Mouse (Mus musculus) erythroblast, embryonic 14.5 days (primary cell): ENCODE measurements around the gene Rab31.

Experiments used
- GATA1 ChIP-seq: IDR thresholded peaks from 2 replicates; pipeline ENCODE4 v1.6.1; 2012; ENCODE audit warnings: low read length, inconsistent platforms, mixed read lengths
- TAL1 ChIP-seq: IDR thresholded peaks from 3 replicates; pipeline ENCODE4 v1.6.1; 2012; ENCODE audit warnings: low read length, inconsistent platforms, mixed read lengths

DNA sequence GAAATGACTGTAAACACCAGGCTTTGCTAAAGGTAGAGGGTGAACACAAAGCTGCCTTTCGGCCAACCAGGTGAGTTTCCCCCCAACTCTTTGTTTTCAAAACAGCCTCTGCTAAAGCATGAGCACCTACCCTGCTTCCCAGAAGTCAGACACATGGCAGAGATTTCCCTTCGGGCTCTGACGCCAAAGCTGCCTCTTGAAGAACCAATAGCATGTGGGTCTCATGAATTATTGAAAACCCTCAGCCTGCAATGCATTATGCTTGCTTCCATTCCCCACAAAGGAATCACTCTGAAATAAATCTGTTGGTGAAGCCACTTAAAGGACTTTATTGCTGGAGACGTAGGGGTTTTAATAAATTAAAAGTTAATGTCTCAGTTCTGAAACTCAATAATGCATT lies 72.5 kb downstream of the Rab31 start:
- TF ChIP-seq GATA1 (no peak), TAL1 (no peak)
